Mouse (Mus musculus): ENCODE measurements around the gene 9130008F23Rik. TPM values are rescaled to one million over a fixed set of nuclear protein-coding genes. Genes with fewer than 3 reads are reported as not detected.

The 9130008F23Rik gene
- polyA plus RNA-seq (2015; fragmentation: Illumina TruSeq; extraction: RNeasy Lipid Tissue Mini Kit (QIAGEN cat#74804); ENCODE audit: insufficient read depth, low replicate concordance) = 2.4 TPM

GRCm38 (mm10) chr17:40879924-40880691 lies at the start of gene 9130008F23Rik:
TSS of gene 9130008F23Rik (minus strand) at chr17:40880559.

GRCm38 (mm10) chr17:40914250-40914649 lies 33.9 kb upstream of the 9130008F23Rik start, which contains the start of gene Glyatl3:
TSS of gene Glyatl3 (minus strand) at chr17:40914350.

Other genes with a start within 250 kb of the 9130008F23Rik start
- not detected for gene Esp3, start 248.5 kb downstream of the 9130008F23Rik start, polyA plus RNA-seq (2015; fragmentation: Illumina TruSeq; extraction: RNeasy Lipid Tissue Mini Kit (QIAGEN cat#74804); ENCODE audit: insufficient read depth, low replicate concordance)
- gene Esp1, start 153.4 kb downstream of the 9130008F23Rik start, polyA plus RNA-seq (2015; fragmentation: Illumina TruSeq; extraction: RNeasy Lipid Tissue Mini Kit (QIAGEN cat#74804); ENCODE audit: insufficient read depth, low replicate concordance) = not detected
- 0.18 TPM for gene Crisp2, start 73.6 kb downstream of the 9130008F23Rik start, polyA plus RNA-seq (2015; fragmentation: Illumina TruSeq; extraction: RNeasy Lipid Tissue Mini Kit (QIAGEN cat#74804); ENCODE audit: insufficient read depth, low replicate concordance)
- gene Rhag, start 69.4 kb downstream of the 9130008F23Rik start, polyA plus RNA-seq (2015; fragmentation: Illumina TruSeq; extraction: RNeasy Lipid Tissue Mini Kit (QIAGEN cat#74804); ENCODE audit: insufficient read depth, low replicate concordance) = 22.1 TPM
- gene Glyatl3, start 33.8 kb upstream of the 9130008F23Rik start, polyA plus RNA-seq (2015; fragmentation: Illumina TruSeq; extraction: RNeasy Lipid Tissue Mini Kit (QIAGEN cat#74804); ENCODE audit: insufficient read depth, low replicate concordance) = not detected
- gene Mut, start 54.1 kb upstream of the 9130008F23Rik start, polyA plus RNA-seq (2015; fragmentation: Illumina TruSeq; extraction: RNeasy Lipid Tissue Mini Kit (QIAGEN cat#74804); ENCODE audit: insufficient read depth, low replicate concordance) = 21.7 TPM
- gene Cenpq, start 54.5 kb upstream of the 9130008F23Rik start, polyA plus RNA-seq (2015; fragmentation: Illumina TruSeq; extraction: RNeasy Lipid Tissue Mini Kit (QIAGEN cat#74804); ENCODE audit: insufficient read depth, low replicate concordance) = 33.6 TPM